Mouse (Mus musculus) kidney, adult 9 months (tissue): Measurements from ENCODE around the gene 4833439L19Rik.

Source experiments
- DNase-seq: peaks from one replicate; pipeline ENCODE4 v3.0.0; 2022

The 4833439L19Rik gene

GRCm38 (mm10) chr13:54505920-54506319 is 59.3 kb downstream of the 4833439L19Rik start:
- no peak for DNase-seq

DNA sequence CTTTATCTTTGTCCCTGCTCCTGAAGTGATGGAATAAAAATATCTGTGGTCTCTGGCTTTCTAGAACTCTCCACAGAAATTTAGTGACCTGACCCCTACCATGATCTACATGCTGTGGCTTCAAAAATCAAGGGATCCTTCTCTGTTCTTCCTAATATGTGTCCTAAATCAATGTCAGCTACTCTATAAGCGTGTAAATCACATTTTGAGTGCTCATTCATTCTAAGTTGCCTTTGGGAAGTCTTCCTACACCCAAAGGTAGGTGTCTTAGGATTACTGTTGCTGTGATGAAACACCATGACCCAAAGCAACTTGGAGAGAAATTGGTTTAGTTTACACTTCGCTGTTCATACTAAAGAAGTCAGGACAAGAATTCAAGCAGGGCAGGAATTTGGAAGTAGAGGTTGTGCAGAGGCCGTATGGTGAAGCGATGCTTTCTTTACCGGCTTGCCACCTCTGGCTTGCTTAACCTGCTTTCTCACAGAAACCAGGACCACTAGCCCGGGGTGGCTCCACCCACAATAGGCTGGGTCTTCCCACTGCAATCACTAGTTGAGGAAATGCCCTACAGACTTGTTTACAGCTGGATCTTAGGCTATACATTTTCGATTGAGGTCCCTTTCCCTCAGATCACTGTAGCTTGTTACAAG is 60.5 kb downstream of the 4833439L19Rik start:
- peak; percentile 9 for DNase-seq

DNA sequence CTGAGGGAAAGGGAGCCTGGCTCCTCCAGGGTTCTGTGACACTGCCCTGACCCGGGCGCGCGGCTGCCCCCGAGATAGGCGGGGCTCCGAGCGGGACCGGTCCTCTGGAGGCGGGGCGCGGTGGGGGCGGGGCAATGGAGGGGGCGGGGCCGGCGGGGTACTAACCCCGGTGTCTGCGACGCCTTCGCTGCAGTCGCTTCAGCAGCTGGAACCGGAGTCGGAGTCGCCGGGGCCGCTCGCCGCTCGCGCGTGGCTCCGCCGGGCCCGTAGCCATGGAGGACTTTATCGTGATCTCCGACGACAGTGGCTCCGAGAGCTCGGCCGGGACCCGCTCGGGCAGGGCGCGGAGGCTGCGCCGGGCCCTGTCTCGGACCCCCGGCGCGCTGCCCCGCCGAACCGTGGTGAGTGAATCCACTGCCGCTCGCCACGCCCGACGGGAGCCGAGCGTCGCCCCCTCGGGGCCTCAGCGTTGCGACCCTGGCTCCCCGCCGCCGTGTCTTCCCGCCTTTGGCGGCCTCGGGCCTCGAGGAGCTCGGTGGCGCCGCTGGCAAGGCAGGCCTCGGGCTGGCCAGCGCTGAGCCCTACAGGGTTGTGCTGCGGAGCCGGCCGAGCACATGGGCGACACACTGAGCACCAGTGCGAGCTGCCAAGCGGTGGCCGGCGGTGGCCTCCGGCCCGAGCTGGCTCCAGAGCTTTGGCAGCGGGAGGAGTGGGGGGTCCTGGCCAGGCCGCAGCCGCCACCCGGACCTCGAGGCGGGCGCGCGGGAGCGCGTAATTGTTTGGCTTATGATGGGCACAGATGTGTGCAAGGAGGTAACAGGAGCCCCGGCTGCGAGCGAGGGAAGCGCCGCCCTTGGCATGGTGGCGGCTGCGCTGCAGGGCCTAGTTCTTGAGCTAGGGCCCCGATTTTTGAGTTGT is 61.4 kb downstream of the 4833439L19Rik start, which contains the start of gene Simc1:
Gene Simc1, plus strand, starts transcription at position 176 of the 918 bp plus-strand sequence.
- DNase-seq, result peak; percentile 83

DNA sequence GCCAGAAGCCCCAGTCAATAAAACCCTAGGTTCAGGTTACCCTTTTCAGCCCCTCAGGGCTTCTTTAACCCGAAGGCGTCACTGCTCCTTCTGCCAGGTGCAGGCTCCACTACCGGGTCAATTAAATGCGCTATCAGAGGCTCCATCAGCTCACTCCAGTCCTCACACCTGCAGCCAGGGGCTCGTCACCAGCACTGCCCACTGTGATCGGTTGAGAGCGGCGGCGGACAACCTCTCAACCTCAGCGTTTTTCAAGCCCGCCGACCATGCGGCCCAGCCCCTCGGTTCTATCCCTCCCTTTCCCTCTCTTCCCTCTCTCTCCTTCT is 62.0 kb downstream of the 4833439L19Rik start:
- no peak for DNase-seq

- DNase-seq, result peak; percentile 31
These were observed 63.1 kb downstream of the 4833439L19Rik start for GRCm38 (mm10) chr13:54501957-54502690.

DNA sequence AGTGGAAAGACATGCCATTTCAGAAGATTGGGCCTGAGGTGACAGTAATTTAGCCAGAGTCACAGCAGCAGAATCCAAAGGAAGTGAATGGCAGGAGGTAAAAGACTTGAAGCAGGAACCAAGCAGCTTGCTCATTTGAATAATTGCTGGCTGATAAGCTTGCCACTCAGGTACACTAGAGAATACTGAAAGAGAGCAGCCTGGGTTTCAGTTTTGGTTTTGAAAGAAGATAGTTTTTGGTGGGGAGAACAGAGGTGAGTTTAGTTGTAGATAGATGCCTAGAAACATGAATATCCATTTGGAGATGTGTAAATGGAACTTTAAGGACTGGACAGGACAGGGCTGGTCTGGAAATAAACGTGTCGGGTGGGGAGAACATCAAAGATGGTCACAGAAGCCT is 63.9 kb downstream of the 4833439L19Rik start:
- no peak for DNase-seq
